Mouse (Mus musculus) kidney, embryonic 16.5 days (tissue): ENCODE data around the gene Nkapd1. TPM values are rescaled to one million over a fixed set of nuclear protein-coding genes. Genes with fewer than 3 reads are reported as not detected.

Experiments used
- ATAC-seq: fragments of 200-750 bp; cut with Nextera tagmentation; 2 replicates; pipeline ENCODE4 v1.8.0; 2017; ENCODE audit warnings: moderate TSS enrichment; ENCODE audit not compliant: low FRiP score, low TSS enrichment
- H3K27ac ChIP-seq: fragments of 300-500 bp; sonication (generic); 2 replicates; pipeline ENCODE4 v1.5.1; 2014; ENCODE audit warnings: low read length
- H3K27me3 ChIP-seq: fragments of 300-500 bp; sonication (generic); 2 replicates; pipeline ENCODE4 v1.6.1; 2014; ENCODE audit warnings: low read length, control low read depth, mixed read lengths; ENCODE audit not compliant: insufficient read depth
- H3K36me3 ChIP-seq: fragments of 300-500 bp; sonication (generic); 2 replicates; pipeline ENCODE4 v1.6.1; 2014; ENCODE audit warnings: low read length, control low read depth, mixed read lengths; ENCODE audit not compliant: insufficient read depth
- H3K4me1 ChIP-seq: fragments of 300-500 bp; sonication (generic); 2 replicates; pipeline ENCODE4 v1.6.1; 2014; ENCODE audit warnings: low read length, control low read depth, mixed read lengths; ENCODE audit not compliant: insufficient read depth
- H3K4me2 ChIP-seq: fragments of 300-500 bp; sonication (generic); replicated peaks from 2 replicates; pipeline ENCODE4 v1.6.1; 2014; ENCODE audit warnings: low read depth, low read length
- H3K4me3 ChIP-seq: fragments of 300-500 bp; sonication (generic); 2 replicates; pipeline ENCODE4 v1.5.1; 2014; ENCODE audit warnings: mild to moderate bottlenecking, low read length
- H3K9ac ChIP-seq: fragments of 300-500 bp; sonication (generic); replicated peaks from 2 replicates; pipeline ENCODE4 v1.6.1; 2014; ENCODE audit warnings: low read length
- H3K9me3 ChIP-seq: fragments of 300-500 bp; sonication (generic); 2 replicates; pipeline ENCODE4 v1.6.1; 2016; ENCODE audit warnings: low read length, control low read depth
- WGBS: fragments of 180-500 bp; shearing (Covaris S2); extraction: QIAGEN DNeasy Blood & Tissue Kit; methylation state at CpG from one replicate; pipeline ENCODE4 v1.1.7; 2014; 5-methylcytosine and 5-hydroxymethylcytosine counted together
- polyA plus RNA-seq: library from polyadenylated mRNA; unstranded; fragments of >200 nt; fragmentation: Nextera tagmentation; extraction: Ambion mirVana; gene quantifications from 2 replicates; pipeline ENCODE4 v1.2.1, GENCODE M21; 2015

Gene Nkapd1
- polyA plus RNA-seq, 1 experiment from 2014 or later = 17.0 TPM

DNA sequence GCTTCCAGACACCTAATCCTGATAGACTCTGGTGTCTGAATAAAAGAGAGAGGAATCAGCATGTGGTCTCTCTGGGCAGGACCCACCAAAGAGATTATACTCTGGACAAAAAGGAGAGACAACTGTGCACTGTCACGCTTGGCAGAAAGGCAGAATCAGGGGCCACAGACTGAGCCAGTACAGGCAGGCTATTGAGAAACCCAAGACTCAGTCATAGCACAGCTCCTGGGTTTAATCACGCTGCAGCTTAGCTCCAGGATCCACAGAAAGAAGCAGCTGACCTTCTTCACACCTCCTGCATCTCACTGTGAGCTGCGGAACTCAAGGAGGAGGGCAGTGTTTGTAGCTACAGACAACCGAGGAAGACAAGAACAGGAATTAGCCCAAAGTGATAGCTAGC, 36.9 kb downstream of the Nkapd1 start:
- no peaks in the 10 kb centered on the region for H3K36me3 ChIP-seq
- H3K9me3 ChIP-seq = no peaks in the 10 kb centered on the region
- H3K4me1 ChIP-seq = no peaks in the 10 kb centered on the region
- H3K27ac ChIP-seq = no peak overlapping the region
- WGBS = 32% methylated on average over 4 of the region's 4 CpGs
- no peak overlapping the region for H3K4me3 ChIP-seq
- no peak overlapping the region for H3K9ac ChIP-seq
- H3K4me2 ChIP-seq = no peak overlapping the region
- ATAC-seq = no peak
- H3K27me3 ChIP-seq = no peaks in the 10 kb centered on the region

DNA sequence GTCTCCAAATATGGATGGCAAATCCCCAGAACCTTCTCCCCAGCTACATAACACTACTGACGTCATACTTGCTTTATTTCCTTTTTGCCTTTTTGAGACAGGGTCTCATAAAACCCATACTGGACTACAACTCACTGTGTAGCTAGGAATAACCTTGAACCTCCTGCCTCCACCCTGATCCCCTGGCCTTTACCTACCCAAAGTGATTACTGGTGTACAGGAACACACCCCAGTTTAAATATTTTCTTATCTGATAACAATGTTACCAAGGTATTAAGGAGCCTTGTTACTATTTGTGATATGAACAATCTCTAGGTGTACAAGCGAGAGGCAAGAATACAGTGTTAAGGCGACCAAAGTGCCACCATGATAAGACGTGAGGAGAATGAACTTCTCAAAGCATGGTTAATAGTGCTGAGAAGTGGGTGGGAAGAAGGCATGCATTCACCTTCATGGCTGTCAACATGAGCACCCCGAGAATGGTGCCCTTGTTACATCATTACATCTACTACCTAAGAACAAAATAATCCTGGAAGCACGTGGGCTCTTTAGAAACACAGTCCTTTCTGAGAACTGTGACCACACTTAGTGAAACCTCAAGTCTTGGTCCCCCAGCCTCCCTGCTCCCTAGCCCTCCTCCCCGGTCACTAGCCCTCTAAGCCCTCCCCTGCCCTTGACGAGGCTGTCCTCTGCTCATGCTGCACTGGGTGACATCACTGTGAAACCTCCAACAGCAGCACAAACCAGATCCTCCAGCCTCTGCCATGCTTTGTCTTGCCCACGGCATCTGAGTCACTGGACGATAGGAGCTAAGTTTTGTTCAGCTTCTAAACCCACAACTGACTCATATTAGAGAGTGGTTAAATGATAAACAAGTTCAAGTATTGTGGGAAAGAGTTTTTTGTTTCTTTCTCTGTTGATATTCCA, 47.4 kb downstream of the Nkapd1 start:
- no peaks in the 10 kb centered on the region for H3K9me3 ChIP-seq
- ATAC-seq = no peak
- 77% methylated on average over 10 of the region's 10 CpGs for WGBS
- no peak overlapping the region for H3K4me2 ChIP-seq
- H3K9ac ChIP-seq = no peak overlapping the region
- no peak overlapping the region for H3K4me3 ChIP-seq
- H3K27ac ChIP-seq = no peak overlapping the region
- H3K27me3 ChIP-seq = no peaks in the 10 kb centered on the region
- H3K36me3 ChIP-seq = no peaks in the 10 kb centered on the region
- H3K4me1 ChIP-seq = no peaks in the 10 kb centered on the region

DNA sequence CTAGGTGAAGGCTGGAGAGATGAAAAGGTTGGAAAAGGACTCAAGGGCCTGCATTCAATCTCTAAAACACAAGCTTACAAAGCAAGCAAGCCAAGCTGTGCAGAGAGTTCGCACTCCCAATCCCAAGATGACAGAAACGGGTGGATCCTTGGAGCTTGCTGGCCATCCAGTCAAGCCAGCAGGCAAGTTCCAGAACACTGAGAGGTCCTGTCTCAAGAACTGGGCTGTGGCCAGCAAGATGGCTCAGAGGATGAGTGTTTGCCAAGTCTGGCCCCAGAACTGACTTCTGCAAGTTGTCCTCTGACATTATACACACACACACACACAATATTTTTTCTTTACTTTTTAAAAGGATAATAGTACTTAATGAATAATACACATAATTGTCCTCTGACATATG, 49.4 kb downstream of the Nkapd1 start:
- H3K4me3 ChIP-seq = no peak overlapping the region

DNA sequence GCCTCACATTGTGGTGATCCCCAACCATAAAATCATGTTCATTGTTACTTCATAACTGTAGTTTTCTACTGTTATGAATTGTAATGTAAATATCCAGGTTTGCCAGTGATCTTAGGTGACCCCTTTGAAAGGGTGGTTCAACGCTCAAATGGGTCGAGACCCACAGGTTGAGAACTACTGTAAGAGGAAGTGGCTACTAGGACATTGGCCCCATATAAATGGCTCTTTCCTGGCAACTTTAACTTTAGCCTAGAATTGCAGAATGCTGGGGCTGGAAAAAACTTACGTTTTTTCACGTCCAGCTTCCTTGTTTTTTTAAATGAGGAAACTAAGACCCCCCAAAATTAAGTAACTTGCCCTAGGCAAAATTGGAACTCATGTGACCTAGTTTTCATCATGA, 49.9 kb downstream of the Nkapd1 start:
- ATAC-seq = no peak
- no peaks in the 10 kb centered on the region for H3K36me3 ChIP-seq
- H3K4me1 ChIP-seq = no peaks in the 10 kb centered on the region
- H3K9ac ChIP-seq = no peak overlapping the region
- no peak overlapping the region for H3K4me3 ChIP-seq
- H3K9me3 ChIP-seq = no peaks in the 10 kb centered on the region
- no peaks in the 10 kb centered on the region for H3K27me3 ChIP-seq
- 85% methylated on average over 4 of the region's 4 CpGs for WGBS
- no peak overlapping the region for H3K4me2 ChIP-seq
- H3K27ac ChIP-seq = no peak overlapping the region

More for the DNA sequence above, 49.4 kb downstream of the Nkapd1 start:
- Histone ChIP-seq H3K27ac (no peak overlapping the region), H3K27me3 (no peaks in the 10 kb centered on the region), H3K9ac (no peak overlapping the region), H3K9me3 (no peaks in the 10 kb centered on the region), H3K36me3 (no peaks in the 10 kb centered on the region), H3K4me1 (no peaks in the 10 kb centered on the region), H3K4me2 (no peak overlapping the region)
- 88% methylated on average over 2 of the region's 2 CpGs for WGBS
- no peak for ATAC-seq

DNA sequence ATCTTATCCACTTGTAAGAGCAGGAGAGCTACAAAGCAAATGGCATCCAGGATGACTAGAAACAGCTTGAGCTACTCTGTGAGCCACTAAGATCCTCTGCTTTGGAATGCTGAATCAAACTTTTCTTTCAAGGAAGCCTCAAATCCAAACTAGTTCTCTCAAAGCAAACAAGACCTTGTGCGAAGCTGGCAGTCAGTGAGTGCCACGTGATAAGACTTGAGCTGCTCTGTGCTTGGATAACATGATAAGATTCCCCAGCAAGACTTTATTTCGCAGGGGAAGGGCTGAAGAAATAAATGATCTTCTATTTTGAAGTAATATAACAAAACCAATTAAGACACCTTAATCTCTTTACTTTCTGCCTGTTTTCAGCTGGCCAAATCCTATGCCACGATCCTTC, 51.3 kb downstream of the Nkapd1 start:
- ATAC-seq = no peak
- Histone ChIP-seq H3K9me3 (no peaks in the 10 kb centered on the region), H3K4me3 (no peak overlapping the region), H3K4me1 (no peaks in the 10 kb centered on the region), H3K27me3 (no peaks in the 10 kb centered on the region), H3K27ac (no peak overlapping the region), H3K4me2 (no peak overlapping the region), H3K9ac (no peak overlapping the region), H3K36me3 (no peaks in the 10 kb centered on the region)
- WGBS = 76% methylated on average over 4 of the region's 4 CpGs

DNA sequence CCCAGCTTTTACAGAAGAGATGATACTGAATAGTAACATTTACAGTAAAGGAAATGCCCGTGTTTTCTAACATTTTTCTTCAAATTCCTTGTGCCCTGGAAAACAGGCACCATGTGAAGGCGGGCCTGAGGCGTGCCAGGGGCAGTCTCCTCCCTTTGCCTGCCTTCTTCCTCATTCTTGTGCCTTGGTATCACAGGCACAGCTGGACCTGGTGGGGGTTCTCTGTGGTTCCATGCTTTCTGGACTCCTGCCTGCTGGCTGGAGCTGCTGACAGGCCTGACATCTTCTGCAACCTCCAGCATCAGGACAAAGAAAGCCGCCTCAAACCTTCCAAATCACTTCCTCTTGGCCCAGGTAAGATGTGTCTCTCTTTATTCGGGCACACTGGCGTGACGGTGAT, 52.1 kb downstream of the Nkapd1 start:
- Histone ChIP-seq H3K9me3 (no peaks in the 10 kb centered on the region), H3K36me3 (no peaks in the 10 kb centered on the region), H3K4me1 (no peaks in the 10 kb centered on the region), H3K4me3 (no peak overlapping the region), H3K27ac (no peak overlapping the region), H3K27me3 (no peaks in the 10 kb centered on the region), H3K4me2 (no peak overlapping the region), H3K9ac (no peak overlapping the region)
- ATAC-seq = no peak
- WGBS = 80% methylated on average over 7 of the region's 7 CpGs

DNA sequence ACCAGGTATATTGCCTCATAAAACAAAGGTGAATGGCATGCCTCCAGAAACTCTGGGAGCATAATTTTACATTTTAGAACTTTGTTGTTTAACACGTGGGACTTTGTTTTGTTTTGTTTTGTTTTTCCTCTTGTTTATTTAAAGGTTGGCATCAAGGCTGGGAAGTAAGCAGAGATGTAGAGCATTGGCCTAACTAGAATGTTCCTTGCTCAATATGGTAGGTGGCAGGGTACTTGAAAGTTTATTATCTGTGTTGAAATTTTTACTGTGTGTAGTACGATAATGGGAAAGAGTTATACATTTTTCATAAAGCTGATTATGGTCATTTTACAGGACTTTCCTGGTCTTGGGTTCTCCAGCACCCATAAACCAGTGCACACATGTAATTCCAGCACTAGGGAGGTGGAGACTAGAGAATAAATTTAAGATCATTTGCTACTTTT, 55.3 kb downstream of the Nkapd1 start:
- WGBS = 80% methylated on average over 2 of the region's 2 CpGs
- no peak overlapping the region for H3K9ac ChIP-seq
- ATAC-seq = no peak

DNA sequence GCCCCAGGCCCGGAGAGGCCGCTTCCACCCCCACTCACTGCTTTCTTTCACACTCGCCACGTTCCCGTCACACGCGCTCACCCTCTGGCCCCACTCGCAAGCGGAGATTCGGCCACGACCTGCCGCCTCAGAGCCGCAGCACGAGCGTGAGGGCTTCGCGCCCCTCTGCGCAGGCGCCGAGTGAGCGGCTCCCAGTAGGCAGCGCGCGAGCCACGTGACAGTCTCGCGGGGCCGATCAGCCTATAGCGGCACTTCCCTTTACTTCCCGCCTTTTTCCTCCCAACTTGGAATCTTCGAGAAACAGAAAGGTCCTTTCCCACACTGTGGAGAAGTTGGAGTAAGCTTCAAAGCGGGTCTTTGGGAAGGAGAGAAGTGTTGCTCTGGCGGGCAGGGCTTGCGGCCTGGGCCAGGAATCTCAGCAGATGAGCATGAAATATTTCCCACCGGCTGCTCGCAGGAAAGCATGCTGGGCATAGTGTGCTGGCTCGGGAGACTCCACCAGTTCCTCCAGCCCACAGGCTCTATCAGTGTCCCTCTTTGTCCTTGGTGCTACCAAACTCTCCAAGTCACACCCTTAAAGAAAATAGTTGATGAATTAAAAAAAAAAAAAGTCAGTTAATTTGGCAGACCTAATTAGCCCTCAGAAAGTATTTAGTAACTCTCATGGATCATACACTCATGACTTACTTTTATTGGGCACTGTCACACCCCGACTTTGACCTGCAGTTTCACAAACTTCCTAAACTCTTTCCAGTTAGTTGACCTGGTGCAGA, 55.9 kb downstream of the Nkapd1 start, which contains the start of gene Tex12:
Gene Tex12 (minus strand): TSS at position 181 of the 773 bp plus-strand sequence.
- Histone ChIP-seq H3K9ac (no peak within 1 kb of the TSS), H3K4me1 (no peaks in the 10 kb centered on the region), H3K4me2 (no peak within 1 kb of the TSS), H3K4me3 (no peak within 1 kb of the TSS), H3K9me3 (no peaks in the 10 kb centered on the region), H3K36me3 (no peaks in the 10 kb centered on the region), H3K27me3 (no peaks in the 10 kb centered on the region), H3K27ac (no peak within 1 kb of the TSS)
- 90% methylated on average over 38 of the region's 38 CpGs for WGBS
- ATAC-seq = no peak

More for the DNA sequence above, 55.3 kb downstream of the Nkapd1 start:
- H3K9me3 ChIP-seq = no peaks in the 10 kb centered on the region
- no peaks in the 10 kb centered on the region for H3K27me3 ChIP-seq
- H3K4me2 ChIP-seq = no peak overlapping the region
- no peak overlapping the region for H3K27ac ChIP-seq
- no peak overlapping the region for H3K4me3 ChIP-seq
- no peaks in the 10 kb centered on the region for H3K36me3 ChIP-seq
- no peaks in the 10 kb centered on the region for H3K4me1 ChIP-seq
